Mouse (Mus musculus): ENCODE measurements around the gene Rxfp2. TPM values are rescaled to one million over a fixed set of nuclear protein-coding genes. Genes with fewer than 3 reads are reported as not detected.

Rxfp2 gene
- total RNA-seq (2014; fragmentation: Nextera tagmentation): not detected in 2 replicates
- total RNA-seq (2017): 0.06 and 0.16 TPM in 2 replicates
- polyA plus RNA-seq (2012): not detected in 2 replicates

DNA sequence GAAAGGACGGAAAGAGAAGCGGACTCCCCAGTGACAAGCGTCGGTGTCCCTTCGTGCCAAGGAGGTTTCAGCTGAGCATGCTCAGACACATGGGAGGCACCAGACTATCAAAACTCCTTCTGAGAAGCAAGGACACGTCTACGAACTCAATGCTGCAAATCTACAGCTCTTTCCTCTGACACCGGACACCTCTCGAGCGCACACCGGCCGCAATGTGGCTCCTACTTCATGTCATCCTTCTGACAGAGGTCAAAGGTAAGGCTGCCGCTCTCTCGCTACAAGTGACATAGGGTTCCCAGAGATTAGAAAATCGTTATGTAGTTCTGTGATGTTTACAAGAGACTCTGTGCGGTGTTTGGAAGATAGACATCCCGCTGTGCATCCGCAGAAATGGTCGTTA lies at the start of gene Rxfp2:
Gene Rxfp2 (plus strand): TSS at position 20 of the 400 bp plus-strand sequence.
- peaks cover 37% of the 10 kb centered on the region for H3K9me3 ChIP-seq (replicated peaks)
- DNase-seq (ENCODE audit: low spot score): no peak
- H3K4me1 ChIP-seq (ENCODE audit: insufficient read depth, low read depth, low read length): no peaks in the 10 kb centered on the region
- TF ChIP-seq POLR2AphosphoS5 (IDR thresholded peaks at IDR 0.05; ENCODE audit: insufficient replicate concordance, low read depth, low read length) (no peak), CTCF (IDR thresholded peaks at IDR 0.05; ENCODE audit: low read depth, low read length) (no peak), TAL1 (conservative IDR thresholded peaks at IDR 0.05; ENCODE audit: low read depth, low read length) (no peak), GATA2 (IDR thresholded peaks at IDR 0.05; ENCODE audit: borderline replicate concordance, low read depth, low read length) (no peak), GATA1 (IDR thresholded peaks at IDR 0.05; ENCODE audit: borderline replicate concordance, low read length) (no peak)
- no peak within 1 kb of the TSS for H3K4me3 ChIP-seq (ENCODE audit: low read depth, low read length)
- H3K27me3 ChIP-seq (ENCODE audit: insufficient read depth, low read length): no peaks in the 10 kb centered on the region
- H3K36me3 ChIP-seq (replicated peaks): no peaks in the 10 kb centered on the region
- ATAC-seq (ENCODE audit: extremely low read depth, insufficient number of reproducible peaks, low FRiP score, poor library complexity, severe bottlenecking): no peak

DNA sequence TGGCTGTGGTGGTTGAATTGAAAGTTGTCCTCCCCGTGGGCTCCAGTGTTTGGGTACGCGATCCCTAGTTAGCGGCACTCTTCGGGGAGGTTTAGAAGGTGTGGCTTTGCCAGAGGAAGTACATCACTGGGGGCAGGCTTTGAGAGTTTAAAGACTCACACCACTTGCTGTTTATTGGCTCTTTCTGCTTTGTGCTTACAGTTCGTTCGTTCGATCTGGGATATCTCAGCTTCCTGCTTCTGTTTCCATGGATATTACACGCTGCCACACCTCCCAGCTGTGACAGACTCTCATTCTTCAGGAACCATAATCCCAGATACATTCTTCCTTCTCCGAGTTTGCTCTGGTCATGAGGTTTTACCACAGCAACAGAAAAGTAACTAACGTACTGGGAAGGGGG lies 48.2 kb upstream of the Rxfp2 start:
- Histone ChIP-seq H3K27me3 (ENCODE audit: insufficient read depth, low read length) (no peaks in the 10 kb centered on the region), H3K4me3 (ENCODE audit: low read depth, low read length) (no peak overlapping the region), H3K9me3 (replicated peaks) (peaks cover 35% of the 10 kb centered on the region), H3K4me1 (ENCODE audit: insufficient read depth, low read depth, low read length) (no peaks in the 10 kb centered on the region), H3K36me3 (replicated peaks) (no peaks in the 10 kb centered on the region)
- ATAC-seq (ENCODE audit: extremely low read depth, insufficient number of reproducible peaks, low FRiP score, poor library complexity, severe bottlenecking): no peak
- TF ChIP-seq CTCF (IDR thresholded peaks at IDR 0.05; ENCODE audit: low read depth, low read length) (no peak), GATA2 (IDR thresholded peaks at IDR 0.05; ENCODE audit: borderline replicate concordance, low read depth, low read length) (no peak), TAL1 (conservative IDR thresholded peaks at IDR 0.05; ENCODE audit: low read depth, low read length) (no peak), POLR2AphosphoS5 (IDR thresholded peaks at IDR 0.05; ENCODE audit: insufficient replicate concordance, low read depth, low read length) (no peak), GATA1 (IDR thresholded peaks at IDR 0.05; ENCODE audit: borderline replicate concordance, low read length) (no peak)
- DNase-seq (ENCODE audit: low spot score): no peak

DNA sequence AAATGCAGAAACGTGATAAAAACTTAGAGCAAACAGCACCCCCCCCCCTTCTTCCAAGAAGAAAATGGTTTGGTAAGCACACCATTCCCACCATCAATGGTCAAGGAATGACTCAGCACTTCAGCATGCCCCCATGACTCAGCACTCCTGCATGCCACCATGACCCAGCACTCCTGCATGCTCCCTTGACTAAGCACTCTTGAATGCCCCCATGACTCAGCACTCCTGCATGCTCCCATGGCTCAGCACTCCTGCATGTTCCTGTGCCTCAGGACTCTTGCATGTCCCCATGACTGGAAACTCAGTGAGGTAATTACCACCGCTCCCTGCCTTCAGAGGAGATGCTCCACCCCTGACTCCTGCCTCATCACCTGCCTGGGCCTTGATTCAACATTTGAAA lies 41.4 kb upstream of the Rxfp2 start:
- Histone ChIP-seq H3K4me1 (ENCODE audit: insufficient read depth, low read depth, low read length) (no peaks in the 10 kb centered on the region), H3K4me3 (ENCODE audit: low read depth, low read length) (no peak overlapping the region), H3K27me3 (ENCODE audit: insufficient read depth, low read length) (no peaks in the 10 kb centered on the region), H3K9me3 (replicated peaks) (peaks cover 29% of the 10 kb centered on the region), H3K36me3 (replicated peaks) (no peaks in the 10 kb centered on the region)
- no peak for DNase-seq (ENCODE audit: low spot score)
- no peak for ATAC-seq (ENCODE audit: extremely low read depth, insufficient number of reproducible peaks, low FRiP score, poor library complexity, severe bottlenecking)
- TF ChIP-seq POLR2AphosphoS5 (IDR thresholded peaks at IDR 0.05; ENCODE audit: insufficient replicate concordance, low read depth, low read length) (no peak), TAL1 (conservative IDR thresholded peaks at IDR 0.05; ENCODE audit: low read depth, low read length) (no peak), GATA1 (IDR thresholded peaks at IDR 0.05; ENCODE audit: borderline replicate concordance, low read length) (no peak), CTCF (IDR thresholded peaks at IDR 0.05; ENCODE audit: low read depth, low read length) (no peak), GATA2 (IDR thresholded peaks at IDR 0.05; ENCODE audit: borderline replicate concordance, low read depth, low read length) (no peak)

DNA sequence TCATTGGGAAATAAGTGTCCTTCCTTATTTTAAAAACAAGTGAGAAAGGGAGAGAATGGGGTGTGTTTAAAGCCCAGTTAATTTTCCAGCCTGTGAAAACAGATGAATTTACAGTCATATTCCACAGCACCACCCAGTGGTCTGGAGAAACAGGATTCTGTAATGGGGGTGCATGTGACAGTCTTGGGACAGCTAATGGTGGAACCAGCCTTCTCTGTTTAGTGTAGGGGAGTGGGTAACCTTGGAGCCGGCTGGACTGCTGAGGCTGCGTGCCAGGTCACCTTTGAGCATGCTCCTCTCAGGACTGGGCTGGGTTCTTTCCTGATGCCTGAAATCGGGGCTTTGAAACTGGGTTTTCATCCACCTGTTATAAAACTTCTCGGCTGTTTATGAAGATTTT lies 34.9 kb upstream of the Rxfp2 start:
- no peak for TF ChIP-seq GATA1 (IDR thresholded peaks at IDR 0.05; ENCODE audit: borderline replicate concordance, low read length)
- no peak for TF ChIP-seq GATA2 (IDR thresholded peaks at IDR 0.05; ENCODE audit: borderline replicate concordance, low read depth, low read length)
- no peak for TF ChIP-seq TAL1 (conservative IDR thresholded peaks at IDR 0.05; ENCODE audit: low read depth, low read length)
- no peak for TF ChIP-seq POLR2AphosphoS5 (IDR thresholded peaks at IDR 0.05; ENCODE audit: insufficient replicate concordance, low read depth, low read length)
- no peak for TF ChIP-seq CTCF (IDR thresholded peaks at IDR 0.05; ENCODE audit: low read depth, low read length)
- Histone ChIP-seq H3K4me3 (ENCODE audit: low read depth, low read length) (no peak overlapping the region), H3K4me1 (ENCODE audit: insufficient read depth, low read depth, low read length) (no peaks in the 10 kb centered on the region), H3K36me3 (replicated peaks) (no peaks in the 10 kb centered on the region), H3K27me3 (ENCODE audit: insufficient read depth, low read length) (no peaks in the 10 kb centered on the region), H3K9me3 (replicated peaks) (peaks cover 38% of the 10 kb centered on the region)
- ATAC-seq (ENCODE audit: extremely low read depth, insufficient number of reproducible peaks, low FRiP score, poor library complexity, severe bottlenecking) (no peak), DNase-seq (ENCODE audit: low spot score) (no peak)

GRCm38 (mm10) chr5:149994578-149994977 lies 23.9 kb upstream of the Rxfp2 start:
- Histone ChIP-seq H3K9me3 (replicated peaks) (peaks cover 71% of the 10 kb centered on the region), H3K4me3 (ENCODE audit: low read depth, low read length) (no peak overlapping the region)

GRCm38 (mm10) chr5:149996614-149997013 lies 21.9 kb upstream of the Rxfp2 start:
- TF ChIP-seq GATA1 (IDR thresholded peaks at IDR 0.05; ENCODE audit: borderline replicate concordance, low read length): no peak
- TF ChIP-seq TAL1 (conservative IDR thresholded peaks at IDR 0.05; ENCODE audit: low read depth, low read length): no peak
- TF ChIP-seq GATA2 (IDR thresholded peaks at IDR 0.05; ENCODE audit: borderline replicate concordance, low read depth, low read length): no peak
- no peak for TF ChIP-seq POLR2AphosphoS5 (IDR thresholded peaks at IDR 0.05; ENCODE audit: insufficient replicate concordance, low read depth, low read length)
- TF ChIP-seq CTCF (IDR thresholded peaks at IDR 0.05; ENCODE audit: low read depth, low read length): no peak
- Histone ChIP-seq H3K27me3 (ENCODE audit: insufficient read depth, low read length) (no peaks in the 10 kb centered on the region), H3K9me3 (replicated peaks) (peaks cover 57% of the 10 kb centered on the region), H3K36me3 (replicated peaks) (no peaks in the 10 kb centered on the region), H3K4me1 (ENCODE audit: insufficient read depth, low read depth, low read length) (no peaks in the 10 kb centered on the region), H3K4me3 (ENCODE audit: low read depth, low read length) (no peak overlapping the region)
- DNase-seq (ENCODE audit: low spot score): no peak
- ATAC-seq (ENCODE audit: extremely low read depth, insufficient number of reproducible peaks, low FRiP score, poor library complexity, severe bottlenecking): no peak

More at GRCm38 (mm10) chr5:149994578-149994977, 23.9 kb upstream of the Rxfp2 start:
- Histone ChIP-seq H3K27me3 (ENCODE audit: insufficient read depth, low read length) (no peaks in the 10 kb centered on the region), H3K4me1 (ENCODE audit: insufficient read depth, low read depth, low read length) (no peaks in the 10 kb centered on the region), H3K36me3 (replicated peaks) (no peaks in the 10 kb centered on the region)
- TF ChIP-seq CTCF (IDR thresholded peaks at IDR 0.05; ENCODE audit: low read depth, low read length): no peak
- no peak for TF ChIP-seq GATA2 (IDR thresholded peaks at IDR 0.05; ENCODE audit: borderline replicate concordance, low read depth, low read length)
- TF ChIP-seq POLR2AphosphoS5 (IDR thresholded peaks at IDR 0.05; ENCODE audit: insufficient replicate concordance, low read depth, low read length): no peak
- DNase-seq (ENCODE audit: low spot score) (no peak), ATAC-seq (ENCODE audit: extremely low read depth, insufficient number of reproducible peaks, low FRiP score, poor library complexity, severe bottlenecking) (no peak)

Measured in G1E (cell line).